8 mouse cellular contexts compared by ENCODE assay signal in the genomic region with DNA sequence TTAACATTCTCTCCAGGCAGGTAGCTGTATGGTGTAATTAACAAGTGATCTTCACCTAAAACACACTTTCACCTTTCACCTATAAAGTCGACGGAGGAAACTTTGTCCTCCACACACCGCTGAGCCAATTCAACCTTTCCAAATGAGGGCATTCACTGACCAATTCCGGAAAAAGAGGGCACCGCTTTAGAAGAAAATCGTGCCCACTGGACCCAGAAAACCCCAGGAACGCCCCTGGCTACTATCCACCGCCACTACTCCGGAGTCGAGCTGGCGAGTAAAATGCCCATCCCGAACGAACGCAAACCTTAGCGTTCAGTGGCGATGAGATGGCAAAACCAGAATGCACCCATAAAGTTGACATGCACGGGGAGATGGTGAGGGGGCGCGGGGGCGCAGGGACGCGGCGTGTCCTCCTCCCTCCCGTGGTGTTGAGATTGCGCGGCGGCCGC. TPM values are rescaled to one million over a fixed set of nuclear protein-coding genes. Genes with fewer than 3 reads are reported as not detected.
DNase-seq lines count a peak whose midpoint lies in the region; ATAC-seq and TF ChIP-seq lines count a peak whose summit lies in the region.

No protein-coding gene starts in this region.

- H3K36me3 ChIP-seq in limb, embryonic 14.5 days (ENCODE audit: control insufficient read depth, insufficient read depth, low read length): no peaks in the 10 kb centered on the region
- no peaks in the 10 kb centered on the region for H3K36me3 ChIP-seq in neural tube, embryonic 15.5 days

- peak overlapping the region; percentile 87 for H3K27ac ChIP-seq in cerebellum, adult 2 months (ENCODE audit: insufficient read depth, low read length)
- H3K27ac ChIP-seq in bone marrow, adult 2 months (ENCODE audit: control insufficient read depth, insufficient read depth, low read depth, low read length, poor library complexity): peak overlapping the region; percentile 91
- peak overlapping the region; percentile 95 for H3K27ac ChIP-seq in limb, embryonic 14.5 days (replicated peaks; ENCODE audit: low read depth, low read length)
- peak overlapping the region; percentile 99 for H3K27ac ChIP-seq in neural tube, embryonic 15.5 days (replicated peaks)

- peak overlapping the region; percentile 91 for H3K9ac ChIP-seq in limb, embryonic 14.5 days (ENCODE audit: low read depth, low read length, severe bottlenecking)
- H3K9ac ChIP-seq in neural tube, embryonic 15.5 days (replicated peaks): peak overlapping the region; percentile 88

- WGBS in cerebellum, adult 2 months: under 1% methylated on average over 25 of the region's 28 CpGs
- WGBS in bone marrow, adult 2 months: under 1% methylated on average over 28 of the region's 28 CpGs
- WGBS in limb, embryonic 14.5 days: 2% methylated on average over 24 of the region's 28 CpGs
- under 1% methylated on average over 24 of the region's 28 CpGs for WGBS in neural tube, embryonic 15.5 days

- no peak for TF ChIP-seq POLR2A in cerebellum, adult 2 months (IDR thresholded peaks at IDR 0.05; ENCODE audit: borderline replicate concordance, insufficient read depth, low read length)
- TF ChIP-seq POLR2A in bone marrow, adult 2 months (IDR thresholded peaks at IDR 0.05; ENCODE audit: borderline replicate concordance, control insufficient read depth, low read depth, low read length): no peak
- no peak for TF ChIP-seq POLR2A in limb, embryonic 14.5 days (IDR thresholded peaks at IDR 0.05; ENCODE audit: borderline replicate concordance, extremely low read depth, insufficient read depth, insufficient read length)

- peak; percentile 2 to 37; a peak in 2 of 4 replicates for ATAC-seq in hematopoietic stem cell, adult 5-6 weeks (replicated peaks in 1 of 2; ENCODE audit: insufficient read depth in 1 of 2, low FRiP score in 2 of 2, low TSS enrichment in 1 of 2, low read depth in 1 of 2, poor library complexity in 2 of 2, severe bottlenecking in 2 of 2)
- no peak for ATAC-seq in limb, embryonic 14.5 days (ENCODE audit: low FRiP score, low read depth)
- no peak for ATAC-seq in neural tube, embryonic 15.5 days (ENCODE audit: low FRiP score)

- no peaks in the 10 kb centered on the region; the same call in 1 of the 2 replicates for H3K4me1 ChIP-seq in cerebellum, adult 2 months (ENCODE audit: control insufficient read depth, insufficient read depth, low read length)
- no peaks in the 10 kb centered on the region for H3K4me1 ChIP-seq in bone marrow, adult 2 months (ENCODE audit: control insufficient read depth, insufficient read depth, low read length)
- peaks cover 15% of the 10 kb centered on the region; the same call in 1 of the 2 replicates for H3K4me1 ChIP-seq in limb, embryonic 14.5 days (ENCODE audit: control insufficient read depth, insufficient read depth, low read length)
- peaks cover 30% of the 10 kb centered on the region for H3K4me1 ChIP-seq in neural tube, embryonic 15.5 days

- DNase-seq in cerebellum, adult 2 months: no peak
- no peak for DNase-seq in cerebellum, adult 18-20 months
- no peak for DNase-seq in limb, embryonic 14.5 days (ENCODE audit: low spot score)
- DNase-seq in thymus, postnatal 4 days: no peak
- DNase-seq in adrenal gland, postnatal 25 days: no peak

- H3K4me2 ChIP-seq in limb, embryonic 14.5 days (replicated peaks; ENCODE audit: low read depth, low read length, severe bottlenecking): peak overlapping the region; percentile 67
- peak overlapping the region; percentile 70 for H3K4me2 ChIP-seq in neural tube, embryonic 15.5 days

- H3K9me3 ChIP-seq in limb, embryonic 14.5 days (ENCODE audit: control insufficient read depth, low read length): no peaks in the 10 kb centered on the region
- H3K9me3 ChIP-seq in neural tube, embryonic 15.5 days (replicated peaks): no peaks in the 10 kb centered on the region

- TF ChIP-seq CTCF in cerebellum, adult 2 months (IDR thresholded peaks at IDR 0.05; ENCODE audit: borderline replicate concordance, insufficient read depth, low read depth, low read length): no peak
- TF ChIP-seq CTCF in bone marrow, adult 2 months (IDR thresholded peaks at IDR 0.05; ENCODE audit: control insufficient read depth, insufficient read depth, low read length): no peak

- H3K27me3 ChIP-seq in cerebellum, adult 2 months (ENCODE audit: control insufficient read depth, insufficient read depth, low read length): no peaks in the 10 kb centered on the region
- no peaks in the 10 kb centered on the region for H3K27me3 ChIP-seq in limb, embryonic 14.5 days (ENCODE audit: control insufficient read depth, insufficient read depth, low read length)
- H3K27me3 ChIP-seq in neural tube, embryonic 15.5 days (replicated peaks): no peaks in the 10 kb centered on the region

- H3K4me3 ChIP-seq in cerebellum, adult 2 months (replicated peaks; ENCODE audit: insufficient read depth, low read depth, low read length): peak overlapping the region; percentile 81
- H3K4me3 ChIP-seq in bone marrow, adult 2 months (replicated peaks; ENCODE audit: control insufficient read depth, low read depth, low read length): peak overlapping the region; percentile 96
- H3K4me3 ChIP-seq in limb, embryonic 14.5 days (replicated peaks; ENCODE audit: low read length): peak overlapping the region; percentile 85
- peak overlapping the region; percentile 74 for H3K4me3 ChIP-seq in neural tube, embryonic 15.5 days (replicated peaks)

RNA-seq across cellular contexts. Expression of gene Abcd3, which starts 0.7 kb away (rescaled TPM):
- 31.7 and 31.9 TPM in 2 replicates for polyA plus RNA-seq in cerebellum, adult 2 months (2012; rRNA removed)
- polyA plus RNA-seq in bone marrow, adult 2 months (2011; ENCODE audit: insufficient read depth, insufficient read length, low replicate concordance, missing spikeins): 4.0 and 6.3 TPM in 2 replicates
- 38.8 and 43.3 TPM in 2 replicates for total RNA-seq in hematopoietic stem cell, adult 5-6 weeks (2017)
- 20.2 and 24.6 TPM in 2 replicates for polyA plus RNA-seq in limb, embryonic 14.5 days (2012; rRNA removed)
- 55.3 and 58.2 TPM in 2 replicates for polyA plus RNA-seq in limb, embryonic 14.5 days (2014; fragmentation: Nextera tagmentation; extraction: Ambion mirVana)
- 71.2 and 74.4 TPM in 2 replicates for polyA plus RNA-seq in neural tube, embryonic 15.5 days (2015; fragmentation: Nextera tagmentation; extraction: Ambion mirVana)
- 98.6 and 99.7 TPM in 2 replicates for total RNA-seq in adrenal gland, postnatal 25 days (2021)

Comparison
In these comparisons a context has a peak if more than half of its experiments do, and no peak if none do; other contexts are left out.
1. ATAC-seq: peak in hematopoietic stem cell, adult 5-6 weeks (2 of 2); none in limb, embryonic 14.5 days (single experiment) and neural tube, embryonic 15.5 days (single experiment).
2. Peak in every context shown above with its lines, with median percentiles within 50 percentile points of each other: H3K27ac ChIP-seq and H3K4me3 ChIP-seq.